Mouse (Mus musculus) hindbrain, embryonic 13.5 days (tissue): ENCODE data around the gene Rbm28. TPM values are rescaled to one million over a fixed set of nuclear protein-coding genes. Genes with fewer than 3 reads are reported as not detected.

Experiments used
- ATAC-seq: fragments of 200-750 bp; cut with Nextera tagmentation; 2 replicates; pipeline ENCODE4 v1.8.0; 2017; ENCODE audit warnings: moderate TSS enrichment; ENCODE audit not compliant: low FRiP score
- H3K27ac ChIP-seq: fragments of 300-500 bp; sonication (generic); 2 replicates; pipeline ENCODE4 v1.5.1; 2015; ENCODE audit warnings: inconsistent platforms, mild to moderate bottlenecking, moderate library complexity
- H3K27me3 ChIP-seq: fragments of 300-500 bp; sonication (generic); 2 replicates; pipeline ENCODE4 v1.6.1; 2015; ENCODE audit warnings: mild to moderate bottlenecking, inconsistent platforms
- H3K36me3 ChIP-seq: fragments of 300-500 bp; sonication (generic); 2 replicates; pipeline ENCODE4 v1.6.1; 2015; ENCODE audit warnings: mild to moderate bottlenecking, inconsistent platforms
- H3K4me1 ChIP-seq: fragments of 300-500 bp; sonication (generic); replicated peaks from 2 replicates; pipeline ENCODE4 v1.6.1; 2015; ENCODE audit warnings: inconsistent platforms
- H3K4me2 ChIP-seq: fragments of 300-500 bp; sonication (generic); 2 replicates; pipeline ENCODE4 v1.6.1; 2015; ENCODE audit warnings: inconsistent platforms, mild to moderate bottlenecking, moderate library complexity
- H3K4me3 ChIP-seq: fragments of 300-500 bp; sonication (generic); 2 replicates; pipeline ENCODE4 v1.5.1; 2015; ENCODE audit warnings: mild to moderate bottlenecking, inconsistent platforms
- H3K9ac ChIP-seq: fragments of 300-500 bp; sonication (generic); 2 replicates; pipeline ENCODE4 v1.6.1; 2015; ENCODE audit warnings: mild to moderate bottlenecking, inconsistent platforms
- H3K9me3 ChIP-seq: fragments of 300-500 bp; sonication (generic); 2 replicates; pipeline ENCODE4 v1.6.1; 2016; ENCODE audit warnings: inconsistent platforms
- WGBS: fragments of 180-500 bp; shearing (Covaris S2); methylation state at CpG from one replicate; pipeline ENCODE4 v1.1.7; 2015; 5-methylcytosine and 5-hydroxymethylcytosine counted together
- microRNA-seq: library from miRNA; unstranded; fragments of <30 nt; microRNA quantifications from one replicate; pipeline ENCODE4, GENCODE M21; 2016
- polyA plus RNA-seq: library from polyadenylated mRNA; unstranded; fragments of >200 nt; fragmentation: Nextera tagmentation; extraction: Ambion mirVana; gene quantifications from 2 replicates; pipeline ENCODE4 v1.2.1, GENCODE M21; 2015

Gene Rbm28
- polyA plus RNA-seq, 1 experiment from 2014 or later: 41.5 TPM

GRCm38 (mm10) chr6:29082776-29083354 lies 81.9 kb downstream of the Rbm28 start:
- Histone ChIP-seq H3K9ac (no peak overlapping the region), H3K27me3 (0 out of 2 replicates have a peak, but pooled peaks cover 3% of the 10 kb centered on the region), H3K4me3 (no peak overlapping the region), H3K4me2 (no peak overlapping the region), H3K36me3 (no peaks in the 10 kb centered on the region), H3K4me1 (peaks cover 3% of the 10 kb centered on the region; the same call in 1 of the 2 replicates), H3K9me3 (no peaks in the 10 kb centered on the region), H3K27ac (no peak overlapping the region)
- 52% methylated on average over 9 of the region's 9 CpGs for WGBS
- ATAC-seq: no peak

GRCm38 (mm10) chr6:29081826-29082363 lies 82.9 kb downstream of the Rbm28 start:
- Histone ChIP-seq H3K27ac (no peak overlapping the region), H3K4me3 (no peak overlapping the region), H3K9ac (no peak overlapping the region), H3K4me2 (no peak overlapping the region), H3K27me3 (0 out of 2 replicates have a peak, but pooled peaks cover 3% of the 10 kb centered on the region), H3K9me3 (no peaks in the 10 kb centered on the region), H3K4me1 (peaks cover 3% of the 10 kb centered on the region; the same call in 1 of the 2 replicates), H3K36me3 (no peaks in the 10 kb centered on the region)
- no peak for ATAC-seq
- 82% methylated on average over 10 of the region's 10 CpGs for WGBS

GRCm38 (mm10) chr6:29079291-29079690 lies 85.5 kb downstream of the Rbm28 start:
- Histone ChIP-seq H3K9me3 (no peaks in the 10 kb centered on the region), H3K27me3 (0 out of 2 replicates have a peak, but pooled peaks cover 3% of the 10 kb centered on the region), H3K4me2 (no peak overlapping the region), H3K9ac (no peak overlapping the region), H3K4me3 (no peak overlapping the region), H3K36me3 (no peaks in the 10 kb centered on the region), H3K27ac (peak overlapping the region; percentile 35), H3K4me1 (no peaks in the 10 kb centered on the region)
- WGBS: 72% methylated on average over 4 of the region's 4 CpGs
- 0 out of 2 replicates have a peak, but pooled peaks have one; percentile 26 for ATAC-seq

DNA sequence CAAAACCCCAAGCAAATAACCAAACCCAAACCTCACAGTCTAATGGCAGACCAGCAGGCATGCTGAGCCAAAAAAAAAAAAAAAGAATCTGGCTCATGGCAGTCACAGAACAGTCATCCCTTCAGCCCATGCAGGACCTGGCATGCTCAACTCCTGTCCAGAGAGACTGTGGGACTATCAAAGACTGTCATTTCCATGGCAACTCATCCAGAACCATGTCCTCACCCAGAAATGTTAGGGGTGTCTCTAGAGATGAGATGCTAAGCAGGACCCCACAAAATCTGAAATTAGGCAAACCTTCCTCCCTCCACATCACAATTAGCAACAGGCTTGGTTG lies 90.7 kb downstream of the Rbm28 start:
- H3K4me3 ChIP-seq: no peak overlapping the region
- H3K9ac ChIP-seq: no peak overlapping the region
- ATAC-seq: no peak
- no peak overlapping the region for H3K4me2 ChIP-seq
- H3K36me3 ChIP-seq: no peaks in the 10 kb centered on the region
- H3K27me3 ChIP-seq: no peaks in the 10 kb centered on the region
- H3K4me1 ChIP-seq: no peaks in the 10 kb centered on the region
- H3K9me3 ChIP-seq: no peaks in the 10 kb centered on the region
- H3K27ac ChIP-seq: no peak overlapping the region

Small RNA genes within 50 kb of the gene (microRNA-seq; reads per million reads assigned to microRNA genes)
- gene Gm24303: not detected

Other genes starting within 250 kb of the Rbm28 start
- not detected in 2 replicates for gene Lep, start 104.8 kb downstream of the Rbm28 start, polyA plus RNA-seq
- gene Prrt4, start 14.6 kb upstream of the Rbm28 start, polyA plus RNA-seq: 4.7 and 4.8 TPM in 2 replicates
- gene Impdh1, start 51.4 kb upstream of the Rbm28 start, polyA plus RNA-seq: 58.1 and 65.5 TPM in 2 replicates
- 31.8 and 36.6 TPM in 2 replicates for gene Hilpda, start 107.5 kb upstream of the Rbm28 start, polyA plus RNA-seq
- gene Fam71f2, start 114.6 kb upstream of the Rbm28 start, polyA plus RNA-seq: 0.47 and 0.53 TPM in 2 replicates
- gene Fam71f1, start 154.1 kb upstream of the Rbm28 start, polyA plus RNA-seq: not detected in 2 replicates
- 164 and 168 TPM in 2 replicates for gene Calu, start 183.1 kb upstream of the Rbm28 start, polyA plus RNA-seq
- 0.26 and 0.32 TPM in 2 replicates for gene Opn1sw, start 223.5 kb upstream of the Rbm28 start, polyA plus RNA-seq
- 38.3 and 46.1 TPM in 2 replicates for gene Ccdc136, start 231.3 kb upstream of the Rbm28 start, polyA plus RNA-seq